Mouse (Mus musculus): ENCODE results near the gene Snrnp25. TPM values are rescaled to one million over a fixed set of nuclear protein-coding genes. Genes with fewer than 3 reads are reported as not detected.

Gene Snrnp25
- total RNA-seq (2023): 10 to 100 TPM; 20.0 to 25.8 TPM

DNA sequence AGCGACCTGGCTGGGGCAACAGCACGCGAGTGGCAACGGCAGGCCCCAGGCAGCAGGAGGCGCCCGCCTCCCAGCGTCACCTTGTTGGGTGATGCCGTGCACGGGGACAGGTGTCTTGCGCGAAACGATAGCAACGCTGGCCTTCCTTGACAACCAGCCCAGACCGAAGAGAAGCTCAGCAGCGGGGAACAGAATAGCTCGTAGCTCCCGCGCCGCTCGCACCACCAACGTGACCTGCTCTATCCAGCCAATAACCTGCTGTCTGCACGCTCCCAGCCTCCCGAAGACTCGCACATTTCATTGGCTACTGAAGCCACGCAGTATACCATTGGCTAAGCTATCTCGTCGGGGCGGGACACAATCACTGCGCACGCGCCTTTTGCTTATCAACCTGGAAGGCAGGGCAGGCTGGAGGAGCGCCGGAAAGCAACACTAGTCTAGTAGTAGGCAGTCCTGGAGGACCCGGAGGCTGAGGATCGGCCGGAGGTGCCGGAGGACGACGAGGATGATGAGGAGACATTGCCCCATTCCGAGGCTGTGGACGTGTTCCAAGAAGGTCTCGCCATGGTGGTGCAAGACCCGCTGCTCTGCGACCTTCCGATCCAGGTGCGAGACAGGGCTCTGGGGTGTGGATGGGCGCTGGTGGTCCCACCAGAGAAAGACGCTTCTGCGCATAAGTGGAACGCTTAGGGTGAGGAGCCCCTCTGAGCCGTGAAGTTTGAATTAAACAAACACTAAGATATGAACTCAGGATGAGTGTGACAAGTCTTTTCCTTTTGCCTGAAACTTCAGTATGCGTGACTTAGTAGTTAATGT, at the start of gene Snrnp25:
TSS of gene Snrnp25 (plus strand) at position 358 of the 816 bp plus-strand sequence.

DNA sequence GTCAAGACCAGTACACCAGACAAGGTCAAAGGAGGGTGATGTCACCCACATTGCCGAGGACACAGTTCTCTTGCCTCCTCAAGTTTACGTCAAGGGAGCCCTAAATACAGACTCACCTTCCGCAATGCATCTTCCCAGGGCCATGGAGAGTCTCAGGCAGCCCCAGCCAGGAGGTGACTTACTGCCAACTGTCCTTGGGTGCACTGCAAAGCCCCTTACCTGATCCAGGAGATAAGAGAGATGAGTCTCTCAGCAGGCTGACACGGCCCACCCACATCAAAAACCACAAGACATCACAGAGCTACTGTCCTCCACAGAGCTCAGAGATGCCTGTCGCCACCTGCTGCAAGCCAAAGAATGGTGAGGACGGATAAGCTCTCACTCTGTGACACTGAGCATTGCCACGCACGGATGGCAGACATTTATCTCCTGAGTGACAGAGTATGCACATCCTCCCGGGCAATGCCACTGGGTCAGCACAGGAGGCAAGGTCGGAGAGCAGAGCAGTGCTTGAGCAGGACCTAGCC, 5.1 kb upstream of the Snrnp25 start, which contains the start of gene Il9r:
TSS of gene Il9r (minus strand) at position 205 of the 527 bp plus-strand sequence.

DNA sequence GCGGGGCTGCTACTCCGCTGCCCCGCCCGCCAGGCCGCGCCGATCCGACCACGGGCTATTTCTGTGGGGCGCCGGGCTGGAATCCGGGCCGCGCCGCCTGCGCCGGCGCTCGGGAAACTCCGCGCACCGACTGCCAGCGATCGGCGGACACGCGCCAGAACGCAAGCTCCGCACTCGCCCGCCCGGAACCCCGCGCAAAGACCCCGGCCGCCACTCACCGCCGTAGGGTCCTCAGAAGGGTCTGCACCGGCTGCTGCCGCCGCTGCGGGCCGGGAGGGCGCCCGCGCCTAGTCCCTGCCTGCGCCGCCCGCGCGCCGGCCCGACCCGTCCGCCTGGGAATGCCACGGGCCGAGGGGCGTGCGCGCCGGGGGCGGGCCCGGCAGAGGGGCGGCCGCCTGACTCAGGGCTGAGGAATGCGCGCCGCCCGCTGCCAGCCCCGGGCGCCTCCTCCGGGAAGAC, 16.8 kb downstream of the Snrnp25 start, which contains the start of gene Rhbdf1:
TSS of gene Rhbdf1 (minus strand) at position 350 of the 459 bp plus-strand sequence.

GRCm38 (mm10) chr11:32226124-32226871, 21.1 kb downstream of the Snrnp25 start, which contains the start of gene Mpg:
Gene Mpg (plus strand): TSS chr11:32226505.

Other genes starting within 250 kb of the Snrnp25 start
- not detected for gene 4930524B15Rik, start 239.8 kb upstream of the Snrnp25 start, total RNA-seq (2023)
- 1 to 10 TPM; 2.3 to 3.8 TPM for gene Nsg2, start 205.0 kb upstream of the Snrnp25 start, total RNA-seq (2023)
- gene Il9r, start 5.1 kb upstream of the Snrnp25 start, total RNA-seq (2023): 10 to 100 TPM; 25.2 to 46.1 TPM
- 10 to 100 TPM; 10.3 to 13.0 TPM for gene Rhbdf1, start 16.9 kb downstream of the Snrnp25 start, total RNA-seq (2023)
- gene Mpg, start 21.1 kb downstream of the Snrnp25 start, total RNA-seq (2023): 10 to 100 TPM; 21.7 to 27.2 TPM
- 10 to 100 TPM; 68.8 to 83.2 TPM for gene Nprl3, start 62.3 kb downstream of the Snrnp25 start, total RNA-seq (2023)
- not detected for gene Hba-x, start 71.0 kb downstream of the Snrnp25 start, total RNA-seq (2023)
- gene Hba-a1, start 78.1 kb downstream of the Snrnp25 start, total RNA-seq (2023): 100 to 1,000 TPM in 1 of 2 experiments, 10 to 100 TPM in 1; 23.3 to 338 TPM
- not detected for gene Hbq1b, start 81.5 kb downstream of the Snrnp25 start, total RNA-seq (2023)
- gene Hba-a2, start 91.1 kb downstream of the Snrnp25 start, total RNA-seq (2023): 100 to 1,000 TPM in 1 of 2 experiments, 10 to 100 TPM in 1; 11.7 to 226 TPM
- not detected for gene Hbq1a, start 94.7 kb downstream of the Snrnp25 start, total RNA-seq (2023)
- gene Sh3pxd2b, start 142.4 kb downstream of the Snrnp25 start, total RNA-seq (2023): not detected
- 1 to 10 TPM; 6.1 to 6.7 TPM for gene Ubtd2, start 250.0 kb downstream of the Snrnp25 start, total RNA-seq (2023)